In the genomic region with DNA sequence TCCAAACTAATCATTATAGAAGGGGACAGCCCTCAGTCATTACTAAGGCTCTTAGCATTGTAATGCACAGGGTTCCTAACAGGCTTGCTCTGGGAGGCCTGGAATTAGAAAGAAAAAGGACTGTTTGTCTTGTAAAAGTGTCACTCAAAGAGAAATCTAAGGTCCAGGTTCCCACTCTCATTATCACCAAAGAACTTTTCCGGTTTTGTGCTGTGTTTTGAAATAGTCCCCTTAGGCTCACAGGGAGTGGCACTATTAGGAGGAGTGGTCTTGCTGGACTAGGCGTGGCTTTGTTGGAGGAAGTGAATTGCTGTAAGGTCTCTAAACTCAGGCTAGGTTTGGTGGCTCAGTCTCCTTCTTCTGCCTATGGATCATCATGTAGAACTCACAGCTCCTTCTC, we compare ENCODE assay signal across 23 mouse cellular contexts.
DNase-seq lines count a peak whose midpoint lies in the region; TF ChIP-seq lines count a peak whose summit lies in the region.
"Had no signal": no experiment of that assay in that cellular context is flagged by ENCODE, and none has a peak within 500 bp of the region (broad histone marks: within the 10 kb centered on the region; RNA-seq: fewer than 3 reads in every experiment).

No protein-coding gene starts in this region.

- intact Hi-C loops in heart, adult 2 months (cut with DNase I): no loop called here

- H3K27ac ChIP-seq in heart, adult 2 months: no peak overlapping the region
- H3K27ac ChIP-seq in ES-E14 (ENCODE audit: insufficient read depth, low read depth, low read length, poor library complexity, severe bottlenecking): no peak overlapping the region
- H3K27ac ChIP-seq: embryonic facial prominence, embryonic 13.5 days; embryonic facial prominence, embryonic 15.5 days; forebrain, embryonic 10.5 days; forebrain, embryonic 12.5 days had no signal

- no peak for TF ChIP-seq POLR2A in heart, adult 2 months (IDR thresholded peaks at IDR 0.05; ENCODE audit: insufficient read depth, low read depth, low read length)

- no peak overlapping the region for H3K4me3 ChIP-seq in heart, adult 2 months
- H3K4me3 ChIP-seq in ES-E14 (ENCODE audit: insufficient read depth in 1 of 2, low read depth in 1 of 2, low read length in 2 of 2, poor library complexity in 1 of 2, severe bottlenecking in 1 of 2): no peak overlapping the region
- H3K4me3 ChIP-seq: embryonic facial prominence, embryonic 13.5 days; embryonic facial prominence, embryonic 15.5 days; erythroblast, embryonic 14.5 days; forebrain, embryonic 10.5 days; forebrain, embryonic 12.5 days had no signal

- no peaks in the 10 kb centered on the region for H3K79me2 ChIP-seq in heart, adult 2 months (replicated peaks; ENCODE audit: control insufficient read depth, insufficient read depth, low read length)

- in situ Hi-C loops in ES-E14 (cut with MboI; ENCODE audit: low sequenced_read_pairs in 2 of 2, unreplicated experiment in 2 of 2): no loop called here

- H3K27me3 ChIP-seq in heart, adult 2 months (ENCODE audit: control insufficient read depth, insufficient read depth, low read length): no peaks in the 10 kb centered on the region
- H3K27me3 ChIP-seq: CH12.LX; embryonic facial prominence, embryonic 13.5 days; embryonic facial prominence, embryonic 15.5 days; forebrain, embryonic 12.5 days had no signal

- H3K9me3 ChIP-seq in ES-E14 (ENCODE audit: control insufficient read depth, insufficient read depth, low read depth, low read length): no peaks in the 10 kb centered on the region
- H3K9me3 ChIP-seq: embryonic facial prominence, embryonic 13.5 days; embryonic facial prominence, embryonic 15.5 days; forebrain, embryonic 10.5 days; forebrain, embryonic 12.5 days had no signal

- peak; percentile 8 for DNase-seq in heart, adult 11 months
- no peak for DNase-seq in heart, adult 2 months
- DNase-seq in ES-E14 (ENCODE audit: low read depth, low spot score) (peak; percentile 47), WW6 (ENCODE audit: low read depth, low spot score) (peak; percentile 16)
- no peak for DNase-seq in lung, adult 18-20 months
- no peak for DNase-seq in gastrocnemius, postnatal 4 days (ENCODE audit: low spot score in 2 of 2)
- DNase-seq in left cerebral cortex, adult 8-10 months (ENCODE audit: low spot score in 2 of 2): no peak
- DNase-seq: adrenal gland, adult 8-10 months; adrenal gland, postnatal 14 days; B cell, adult 2 months; cerebellum, adult 11 months; cerebellum, adult 18-20 months; cerebellum, adult 8-10 months; cerebellum, adult 9-11 months; cerebellum, postnatal 14 days; cerebellum, postnatal 36 days; embryo, embryonic 11 days had no signal

- no peaks in the 10 kb centered on the region for H3K4me1 ChIP-seq in heart, adult 2 months (ENCODE audit: control insufficient read depth, insufficient read depth, low read length)
- peaks cover 0 to 2% of the 10 kb centered on the region in 2 experiments; a peak in 3 of 4 replicates for H3K4me1 ChIP-seq in ES-E14 (ENCODE audit: control insufficient read depth in 2 of 2, insufficient read depth in 2 of 2, low read length in 2 of 2, poor library complexity in 1 of 2)
- H3K4me1 ChIP-seq: forebrain, embryonic 12.5 days had no signal

- TF ChIP-seq EP300 in heart, adult 2 months (IDR thresholded peaks at IDR 0.05; ENCODE audit: insufficient read depth, low read depth, low read length): no peak

- TF ChIP-seq CTCF in heart, adult 2 months (IDR thresholded peaks at IDR 0.05): no peak

- 59% methylated on average over 2 of the region's 2 CpGs for WGBS in heart, adult 2 months

- no peaks in the 10 kb centered on the region for H3K36me3 ChIP-seq in heart, adult 2 months (ENCODE audit: control insufficient read depth, insufficient read depth, low read length)
- H3K36me3 ChIP-seq in ES-E14 (ENCODE audit: control insufficient read depth, insufficient read depth, low read length, poor library complexity, severe bottlenecking): no peaks in the 10 kb centered on the region
- H3K36me3 ChIP-seq: embryonic facial prominence, embryonic 13.5 days; embryonic facial prominence, embryonic 15.5 days; forebrain, embryonic 10.5 days; forebrain, embryonic 12.5 days had no signal

- no peak overlapping the region for H3K9ac ChIP-seq in heart, adult 2 months (ENCODE audit: low read depth, low read length)
- no peak overlapping the region for H3K9ac ChIP-seq in ES-E14 (ENCODE audit: insufficient read depth, low read depth, low read length, poor library complexity, severe bottlenecking)
- H3K9ac ChIP-seq: embryonic facial prominence, embryonic 13.5 days; embryonic facial prominence, embryonic 15.5 days; forebrain, embryonic 12.5 days had no signal

TF ChIP-seq in ES-E14, 5 proteins besides CTCF, POLR2A, EP300 and RAD21:
- no peak for TF ChIP-seq ZC3H11A (IDR thresholded peaks at IDR 0.05; ENCODE audit: borderline replicate concordance, low read depth, low read length)
- TF ChIP-seq MAFK (IDR thresholded peaks at IDR 0.05; ENCODE audit: insufficient read depth, low read depth, low read length): no peak
- TF ChIP-seq CHD2 (IDR thresholded peaks at IDR 0.05; ENCODE audit: low read depth, low read length): no peak
- no peak for TF ChIP-seq ZNF384 (IDR thresholded peaks at IDR 0.05; ENCODE audit: low read depth, low read length)

Comparison
In these comparisons a context has a peak if more than half of its experiments do, and no peak if none do; other contexts are left out.
1. DNase-seq: peak in heart, adult 11 months (single experiment), ES-E14 (single experiment) and WW6 (single experiment); none in heart, adult 2 months (0 of 2), lung, adult 18-20 months (0 of 2), gastrocnemius, postnatal 4 days (0 of 2) and left cerebral cortex, adult 8-10 months (0 of 2).